Mouse (Mus musculus): ENCODE measurements around the gene Palld. TPM values are rescaled to one million over a fixed set of nuclear protein-coding genes. Genes with fewer than 3 reads are reported as not detected.

Gene Palld
- total RNA-seq, 2 experiments from 2014 or later = 40.5 to 41.4 TPM

DNA sequence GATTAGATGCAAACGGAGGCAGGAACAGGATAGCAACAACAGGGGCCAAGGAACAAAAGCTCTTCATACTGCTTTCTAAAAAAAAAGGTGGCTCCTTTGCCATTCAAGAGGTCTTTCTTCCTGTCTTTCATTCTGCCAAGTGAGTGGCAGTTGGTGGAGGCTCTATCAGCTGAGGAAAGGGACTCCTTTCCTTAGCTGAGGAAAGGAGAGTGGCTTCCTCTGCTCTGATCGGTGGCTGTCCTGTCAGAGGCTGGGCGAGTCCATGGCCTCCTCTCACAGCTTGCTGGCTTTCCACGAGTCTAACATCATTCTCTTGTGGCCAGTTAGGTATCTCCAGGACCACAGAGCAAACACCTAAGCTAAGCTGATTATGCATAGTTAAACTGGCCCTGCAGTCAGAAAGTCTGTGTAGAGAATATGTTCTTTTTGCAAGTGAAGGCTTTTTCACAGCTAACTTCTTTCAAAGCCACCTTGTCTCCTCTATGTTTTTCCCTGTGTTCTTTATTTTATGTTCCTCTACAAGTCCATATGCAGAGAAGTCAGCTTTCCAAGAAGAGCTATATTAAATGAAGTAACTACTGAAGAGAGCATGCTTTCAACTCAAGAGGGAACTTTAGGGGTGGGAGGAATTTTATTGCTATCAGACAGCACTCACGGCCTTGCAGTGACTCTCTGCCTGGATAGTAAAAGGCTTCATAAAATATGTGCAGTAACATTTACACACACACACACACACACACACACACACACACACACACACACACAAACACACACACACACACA lies 171.0 kb downstream of the Palld start:
- no peak for DNase-seq (ENCODE audit: low spot score in 2 of 2)

- no peak for DNase-seq (ENCODE audit: low spot score in 2 of 2)
Measured at GRCm38 (mm10) chr8:61730669-61731068, 171.8 kb downstream of the Palld start.

DNA sequence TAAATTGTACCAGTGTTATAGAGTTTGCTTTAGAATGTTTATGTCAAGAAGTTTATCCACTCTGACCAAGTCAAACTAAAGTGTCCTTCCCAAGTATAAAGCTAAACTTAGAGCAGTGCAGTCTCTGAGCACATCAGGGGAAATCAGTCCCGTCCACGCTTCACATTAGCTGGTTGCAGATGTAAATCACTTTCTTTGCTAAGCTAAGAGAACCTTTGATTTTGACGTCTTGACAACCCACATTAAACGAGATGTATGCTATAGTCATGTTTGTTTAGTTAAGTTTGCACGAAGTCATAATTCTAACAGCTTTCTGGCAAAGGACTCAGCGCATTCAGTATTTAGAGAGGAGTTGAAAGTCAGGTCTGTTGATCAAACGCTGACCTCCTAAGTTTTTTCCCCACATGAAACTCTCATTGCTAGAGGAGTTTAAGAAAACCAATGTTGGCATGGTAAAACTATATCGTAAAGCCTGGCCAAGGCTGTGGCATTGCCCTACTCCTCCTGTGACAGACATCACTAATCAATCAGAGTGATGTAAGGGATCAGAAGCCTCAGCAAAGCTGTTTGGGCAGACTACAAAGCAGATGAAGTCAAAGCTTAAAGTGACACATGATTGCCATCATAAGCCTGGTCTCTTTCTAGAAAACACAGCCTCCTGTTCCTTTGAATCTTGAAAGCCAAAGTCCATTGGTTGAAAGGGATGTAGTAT lies 177.0 kb downstream of the Palld start:
- no peak for DNase-seq (ENCODE audit: low spot score in 2 of 2)

- no peak for DNase-seq (ENCODE audit: low spot score in 2 of 2)
Measured at GRCm38 (mm10) chr8:61722226-61722625, 180.3 kb downstream of the Palld start.

GRCm38 (mm10) chr8:61715351-61716125 lies 187.0 kb downstream of the Palld start:
- DNase-seq (ENCODE audit: low spot score in 2 of 2) = no peak

DNA sequence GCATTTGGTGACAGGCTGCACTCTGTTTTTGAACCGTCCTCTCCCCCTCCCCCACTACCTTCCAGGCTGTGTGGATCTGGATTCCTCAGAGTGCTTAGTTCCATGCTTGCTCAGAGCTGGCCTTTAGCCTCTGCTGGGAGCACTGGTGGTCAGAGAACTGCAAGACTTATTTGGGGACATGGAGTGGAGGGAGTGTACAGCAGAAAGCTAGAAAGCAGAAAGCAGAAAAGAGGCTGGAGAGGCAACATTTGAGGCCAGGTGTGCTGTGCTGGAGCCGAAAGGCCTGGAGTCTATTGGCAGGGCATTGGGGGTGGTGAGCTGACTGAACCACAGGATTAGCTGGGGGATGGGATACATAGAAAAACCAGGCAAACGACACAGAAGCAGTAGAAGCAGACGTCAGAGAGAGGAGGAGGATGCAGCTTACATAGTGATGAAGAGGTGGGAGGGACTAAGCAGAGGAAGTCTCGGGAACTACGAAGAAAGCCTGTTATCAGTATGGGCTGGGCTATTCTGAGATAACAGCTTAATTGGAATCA lies 188.1 kb downstream of the Palld start:
- DNase-seq (ENCODE audit: low spot score in 2 of 2) = no peak

- no peak for DNase-seq (ENCODE audit: low spot score in 2 of 2)
Measured at GRCm38 (mm10) chr8:61713195-61713990, 189.1 kb downstream of the Palld start.

GRCm38 (mm10) chr8:61712426-61712825 lies 190.1 kb downstream of the Palld start:
- no peak for DNase-seq (ENCODE audit: low spot score in 2 of 2)

- no peak for DNase-seq (ENCODE audit: low spot score in 2 of 2)
Measured at GRCm38 (mm10) chr8:61708586-61709305, 193.7 kb downstream of the Palld start.

DNA sequence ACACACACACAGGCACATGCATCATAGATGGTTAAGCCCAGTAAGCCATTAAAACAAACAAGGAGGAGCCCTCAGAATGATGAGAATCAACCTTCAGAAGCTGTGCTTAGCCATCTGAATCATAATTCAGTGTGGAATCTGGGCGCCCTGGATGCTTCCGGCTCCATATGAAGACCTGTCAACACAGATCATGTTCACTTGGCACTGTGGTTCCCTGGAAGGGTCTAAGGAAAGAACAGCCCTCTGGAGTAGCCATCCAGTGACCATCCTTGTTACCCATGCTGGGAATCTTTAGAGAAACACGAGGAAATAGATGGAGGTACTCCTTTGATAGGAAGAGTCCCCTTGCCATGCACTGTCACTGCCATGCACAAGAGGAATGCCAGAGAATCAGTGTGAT lies 197.0 kb downstream of the Palld start:
- no peak for DNase-seq (ENCODE audit: low spot score in 2 of 2)

DNA sequence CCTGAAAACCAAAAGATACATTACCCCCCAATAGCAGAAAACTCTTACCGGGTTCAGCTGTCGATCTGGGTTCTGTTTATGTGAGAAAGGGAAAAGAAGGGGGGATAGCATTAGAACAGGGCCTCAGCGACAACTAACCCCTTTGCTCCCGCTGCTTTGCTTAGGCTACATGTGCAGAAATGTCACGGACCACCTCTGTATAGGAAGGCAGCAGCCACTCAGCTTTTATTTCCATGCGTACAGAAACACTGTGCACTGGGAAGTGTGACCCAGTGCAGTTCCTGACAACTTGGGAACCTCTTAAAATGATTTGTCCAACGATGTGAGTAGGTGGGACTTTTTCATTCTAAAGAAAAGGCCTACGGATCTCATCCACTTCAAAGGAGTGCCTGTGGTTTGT lies 200.4 kb downstream of the Palld start:
- DNase-seq (ENCODE audit: low spot score in 2 of 2) = no peak

GRCm38 (mm10) chr8:61700932-61701681 lies 201.4 kb downstream of the Palld start:
- DNase-seq (ENCODE audit: low spot score in 2 of 2) = no peak

GRCm38 (mm10) chr8:61700298-61700697 lies 202.2 kb downstream of the Palld start:
- no peak for DNase-seq (ENCODE audit: low spot score in 2 of 2)

DNA sequence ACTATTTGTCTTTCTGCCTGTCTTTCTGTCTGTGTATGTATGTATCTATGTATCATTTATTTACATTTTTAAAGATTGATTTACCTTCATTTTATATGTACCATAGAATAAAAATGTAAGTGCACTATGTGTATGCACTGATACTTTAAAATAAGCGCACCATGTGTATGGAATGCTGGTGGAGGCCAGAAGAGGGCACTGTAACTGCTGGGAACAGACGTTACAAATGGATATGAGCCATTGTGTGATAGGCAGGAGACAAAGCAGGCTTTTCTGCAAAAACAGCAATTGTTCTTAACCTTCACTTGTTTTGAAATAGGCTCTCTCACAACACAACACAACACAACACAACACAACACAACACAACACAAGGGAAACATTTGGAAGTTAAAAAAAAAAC lies 203.5 kb downstream of the Palld start:
- no peak for DNase-seq (ENCODE audit: low spot score in 2 of 2)

DNA sequence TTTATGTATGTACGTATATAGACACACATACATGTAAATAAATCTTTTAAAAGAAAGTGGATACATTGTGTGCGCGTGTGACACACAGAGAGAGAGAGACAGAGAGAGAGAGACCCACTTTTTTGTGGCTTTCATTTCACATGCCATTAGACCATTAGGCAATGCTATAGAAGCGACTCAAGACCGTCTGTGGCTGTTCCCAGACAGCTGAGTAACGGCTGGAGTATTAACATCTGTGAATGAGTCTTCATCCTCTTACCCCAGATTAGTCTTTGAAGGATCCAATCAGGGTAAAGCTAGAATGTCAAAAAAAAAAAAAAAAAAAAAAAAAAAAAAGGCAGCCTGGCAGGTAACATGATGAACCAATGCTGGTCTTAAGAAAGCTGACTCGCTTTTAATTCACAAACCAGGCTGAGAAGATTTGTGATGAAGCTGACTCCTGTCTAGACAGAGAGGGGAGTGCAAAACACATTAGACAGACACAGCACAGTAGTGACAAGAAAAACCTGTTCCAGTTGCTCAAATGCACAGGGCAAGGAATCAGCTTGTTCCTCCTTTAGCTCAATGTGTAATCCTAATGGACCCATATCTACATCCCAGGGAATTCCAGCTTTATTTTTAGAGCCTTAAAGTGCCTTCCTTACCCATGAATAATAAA lies 204.6 kb downstream of the Palld start:
- no peak for DNase-seq (ENCODE audit: low spot score in 2 of 2)

DNA sequence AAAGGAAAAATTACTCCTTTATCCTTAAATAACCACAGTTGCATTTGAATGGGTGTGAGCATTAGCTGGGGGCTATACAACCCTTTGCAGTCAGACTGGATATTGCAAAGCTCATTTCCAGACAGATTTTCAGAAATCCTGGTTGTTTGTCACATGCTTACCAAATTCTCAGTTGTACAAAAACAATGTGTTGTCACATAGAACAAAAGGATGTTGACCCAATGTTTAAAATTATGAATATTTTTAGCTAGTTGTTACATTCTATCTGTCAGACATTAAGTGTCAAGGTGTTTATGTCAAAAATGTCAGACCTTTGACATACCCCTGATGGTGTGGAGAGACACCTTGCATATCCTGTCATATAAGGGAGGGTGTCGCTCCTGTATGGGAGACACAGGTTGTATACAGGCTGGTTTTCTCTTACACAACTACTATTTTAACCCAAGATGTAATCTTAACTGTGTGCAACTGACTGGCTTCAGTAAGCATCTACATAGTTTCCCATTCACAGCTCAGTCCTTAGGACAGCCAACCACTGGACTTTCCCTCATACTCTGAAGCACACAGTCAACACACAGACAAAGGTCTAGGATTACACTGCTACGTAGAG lies 205.5 kb downstream of the Palld start:
- DNase-seq (ENCODE audit: low spot score in 2 of 2) = no peak

GRCm38 (mm10) chr8:61695416-61695815 lies 207.1 kb downstream of the Palld start:
- DNase-seq (ENCODE audit: low spot score in 2 of 2) = no peak

- no peak for DNase-seq (ENCODE audit: low spot score in 2 of 2)
Measured at GRCm38 (mm10) chr8:61692866-61693265, 209.6 kb downstream of the Palld start.

Data from adrenal gland, postnatal 4 days (tissue).